Mouse (Mus musculus): ENCODE measurements around the gene Gm10719.
"Not testable (repeated sequence)": the region's sequence is repeated elsewhere in the genome, so short reads cannot be mapped to it uniquely, and the experiment has no call there.

Gene Gm10719

DNA sequence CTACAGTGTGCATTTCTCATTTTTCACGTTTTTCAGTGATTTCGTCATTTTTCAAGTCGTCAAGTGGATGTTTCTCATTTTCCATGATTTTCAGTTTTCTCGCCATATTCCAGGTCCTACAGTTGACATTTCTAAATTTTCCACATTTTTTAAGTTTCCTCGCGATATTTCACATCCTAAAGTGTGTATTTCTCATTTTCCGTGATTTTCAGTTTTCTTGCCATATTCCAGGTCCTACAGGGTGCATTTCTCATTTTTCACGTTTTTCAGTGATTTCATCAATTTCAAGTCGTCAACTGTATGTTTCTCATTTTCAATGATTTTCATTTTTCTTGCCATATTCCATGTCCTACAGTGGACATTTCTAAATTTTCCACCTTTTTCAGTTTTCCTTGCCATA lies at the start of gene Gm10719:
Gene Gm10719, plus strand, starts transcription at position 301 of the 400 bp plus-strand sequence.
- not testable (repeated sequence) for DNase-seq (ENCODE audit: low read depth, low spot score)

DNA sequence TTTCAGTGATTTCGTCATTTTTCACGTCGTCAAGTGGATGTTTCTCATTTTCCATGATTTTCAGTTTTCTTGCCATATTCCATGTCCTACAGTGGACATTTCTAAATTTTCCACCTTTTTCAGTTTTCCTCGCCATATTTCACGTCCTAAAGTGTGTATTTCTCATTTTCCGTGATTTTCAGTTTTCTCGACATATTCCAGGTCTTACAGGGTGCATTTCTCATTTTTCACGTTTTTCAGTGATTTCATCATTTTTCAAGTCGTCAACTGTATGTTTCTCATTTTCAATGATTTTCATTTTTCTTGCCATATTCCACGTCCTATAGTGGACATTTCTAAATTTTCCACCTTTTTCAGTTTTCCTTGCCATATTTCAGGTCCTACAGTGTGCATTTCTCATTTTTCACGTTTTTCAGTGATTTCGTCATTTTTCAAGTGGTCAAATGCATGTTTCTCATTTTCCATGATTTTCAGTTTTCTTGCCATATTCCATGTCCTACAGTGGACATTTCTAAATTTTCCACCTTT lies 16.7 kb upstream of the Gm10719 start, which contains the start of gene Gm10722:
Gene Gm10722, plus strand, starts transcription at position 478 of the 528 bp plus-strand sequence.
- peak; percentile 34 for DNase-seq (ENCODE audit: low read depth, low spot score)

DNA sequence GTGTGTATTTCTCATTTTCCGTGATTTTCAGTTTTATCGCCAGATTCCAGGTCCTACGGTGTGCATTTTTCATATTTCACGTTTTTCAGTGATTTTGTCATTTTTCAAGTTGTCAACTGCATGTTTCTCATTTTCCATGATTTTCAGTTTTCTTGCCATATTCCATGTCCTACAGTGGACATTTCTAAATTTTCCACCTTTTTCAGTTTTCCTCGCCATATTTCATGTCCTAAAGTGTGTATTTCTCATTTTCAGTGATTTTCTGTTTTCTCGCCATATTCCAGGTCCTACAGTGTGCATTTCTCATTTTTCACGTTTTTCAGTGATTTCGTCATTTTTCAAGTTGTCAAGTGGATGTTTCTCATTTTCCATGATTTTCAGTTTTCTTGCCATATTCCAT lies 16.2 kb upstream of the Gm10719 start:
- not testable (repeated sequence) for DNase-seq (ENCODE audit: low read depth, low spot score)

DNA sequence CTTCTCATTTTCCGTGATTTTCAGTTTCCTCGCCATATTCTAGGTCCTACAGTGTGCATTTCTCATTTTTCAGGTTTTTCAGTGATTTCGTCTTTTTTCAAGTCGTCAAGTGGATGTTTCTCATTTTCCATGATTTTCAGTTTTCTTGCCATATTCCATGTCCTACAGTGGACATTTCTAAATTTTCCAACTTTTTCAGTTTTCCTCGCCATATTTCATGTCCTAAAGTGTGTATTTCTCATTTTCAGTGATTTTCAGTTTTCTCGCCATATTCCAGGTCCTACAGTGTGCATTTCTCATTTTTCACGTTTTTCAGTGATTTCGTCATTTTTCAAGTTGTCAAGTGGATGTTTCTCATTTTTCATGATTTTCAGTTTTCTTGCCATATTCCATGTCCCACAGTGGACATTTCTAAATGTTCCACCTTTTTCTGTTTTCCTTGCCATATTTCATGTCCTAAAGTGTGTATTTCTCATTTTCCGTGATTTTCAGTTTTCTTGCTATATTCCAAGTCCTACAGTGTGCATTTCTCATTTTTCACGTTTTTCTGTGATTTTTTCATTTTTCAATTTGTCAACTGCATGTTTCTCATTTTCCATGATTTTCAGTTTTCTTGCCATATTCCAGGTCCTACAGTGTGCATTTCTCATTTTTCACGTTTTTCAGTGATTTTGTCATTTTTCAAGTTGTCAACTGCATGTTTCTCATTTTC lies 15.1 kb upstream of the Gm10719 start:
- DNase-seq (ENCODE audit: low read depth, low spot score), result peak; percentile 14

DNA sequence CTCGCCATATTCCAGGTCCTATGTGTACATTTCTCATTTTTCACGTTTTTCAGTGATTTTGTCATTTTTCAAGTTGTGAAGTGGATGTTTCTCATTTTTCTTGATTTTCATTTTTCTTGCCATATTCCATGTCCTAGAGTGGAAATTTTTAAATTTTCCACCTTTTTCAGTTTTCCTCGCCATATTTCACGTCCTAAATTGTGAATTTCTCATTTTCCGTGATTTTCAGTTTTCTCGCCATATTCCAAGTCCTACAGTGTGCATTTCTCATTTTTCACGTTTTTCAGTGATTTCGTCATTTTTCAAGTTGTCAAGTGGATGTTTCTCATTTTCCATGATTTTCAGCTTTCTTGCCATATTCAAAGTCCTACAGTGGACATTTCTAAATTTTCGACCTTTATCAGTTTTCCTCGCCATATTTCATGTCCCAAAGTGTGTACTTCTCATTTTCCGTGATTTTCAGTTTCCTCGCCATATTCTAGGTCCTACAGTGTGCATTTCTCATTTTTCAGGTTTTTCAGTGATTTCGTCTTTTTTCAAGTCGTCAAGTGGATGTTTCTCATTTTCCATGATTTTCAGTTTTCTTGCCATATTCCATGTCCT lies 14.3 kb upstream of the Gm10719 start, which contains the start of gene Gm11168:
Gene Gm11168, plus strand, starts transcription at position 553 of the 603 bp plus-strand sequence.
- DNase-seq (ENCODE audit: low read depth, low spot score), result not testable (repeated sequence)

DNA sequence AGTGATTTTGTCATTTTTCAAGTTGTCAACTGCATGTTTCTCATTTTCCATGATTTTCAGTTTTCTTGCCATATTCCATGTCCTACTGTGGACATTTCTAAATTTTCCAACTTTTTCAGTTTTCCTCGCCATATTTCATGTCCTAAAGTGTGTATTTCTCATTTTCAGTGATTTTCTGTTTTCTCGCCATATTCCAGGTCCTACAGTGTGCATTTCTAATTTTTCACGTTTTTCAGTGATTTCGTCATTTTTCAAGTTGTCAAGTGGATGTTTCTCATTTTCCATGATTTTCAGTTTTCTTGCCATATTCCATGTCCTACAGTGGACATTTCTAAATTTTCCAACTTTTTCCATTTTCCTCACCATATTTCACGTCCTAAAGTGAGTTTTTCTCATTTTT lies 11.0 kb upstream of the Gm10719 start:
- not testable (repeated sequence) for DNase-seq (ENCODE audit: low read depth, low spot score)

DNA sequence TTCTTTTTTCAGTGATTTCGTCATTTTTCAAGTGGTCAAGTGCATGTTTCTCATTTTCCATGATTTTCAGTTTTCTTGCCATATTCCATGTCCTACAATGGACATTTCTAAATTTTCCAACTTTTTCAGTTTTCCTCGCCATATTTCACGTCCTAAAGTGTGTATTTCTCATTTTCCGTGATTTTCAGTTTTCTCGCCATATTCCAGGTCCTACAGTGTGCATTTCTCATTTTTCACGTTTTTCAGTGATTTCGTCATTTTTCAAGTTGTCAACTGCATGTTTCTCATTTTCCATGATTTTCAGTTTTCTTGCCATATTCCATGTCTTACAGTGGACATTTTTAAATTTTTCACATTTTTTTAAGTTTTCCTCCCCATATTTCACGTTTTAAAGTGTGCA lies 10.6 kb upstream of the Gm10719 start:
- not testable (repeated sequence) for DNase-seq (ENCODE audit: low read depth, low spot score)

DNA sequence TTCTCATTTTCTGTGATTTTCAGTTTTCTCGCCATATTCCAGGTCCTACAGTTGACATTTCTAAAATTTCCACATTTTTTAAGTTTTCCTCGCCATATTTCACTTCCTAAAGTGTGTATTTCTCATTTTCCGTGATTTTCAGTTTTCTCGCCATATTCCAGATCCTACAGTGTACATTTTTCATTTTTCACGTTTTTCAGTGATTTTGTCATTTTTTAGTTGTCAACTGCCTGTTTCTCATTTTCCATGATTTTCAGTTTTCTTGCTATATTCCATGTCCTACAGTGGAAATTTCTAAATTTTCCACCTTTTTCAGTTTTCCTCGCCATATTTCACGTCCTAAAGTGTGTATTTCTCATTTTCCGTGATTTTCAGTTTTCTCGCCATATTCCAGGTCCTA lies 9.9 kb upstream of the Gm10719 start:
- peak; percentile 13 for DNase-seq (ENCODE audit: low read depth, low spot score)

DNA sequence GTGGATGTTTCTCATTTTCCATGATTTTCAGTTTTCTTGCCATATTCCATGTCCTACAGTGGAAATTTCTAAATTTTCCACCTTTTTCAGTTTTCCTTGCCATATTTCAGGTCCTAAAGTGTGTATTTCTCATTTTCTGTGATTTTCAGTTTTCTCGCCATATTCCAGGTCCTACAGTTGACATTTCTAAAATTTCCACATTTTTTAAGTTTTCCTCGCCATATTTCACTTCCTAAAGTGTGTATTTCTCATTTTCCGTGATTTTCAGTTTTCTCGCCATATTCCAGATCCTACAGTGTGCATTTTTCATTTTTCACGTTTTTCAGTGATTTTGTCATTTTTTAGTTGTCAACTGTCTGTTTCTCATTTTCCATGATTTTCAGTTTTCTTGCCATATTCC lies 7.9 kb upstream of the Gm10719 start:
- DNase-seq (ENCODE audit: low read depth, low spot score), result not testable (repeated sequence)

DNA sequence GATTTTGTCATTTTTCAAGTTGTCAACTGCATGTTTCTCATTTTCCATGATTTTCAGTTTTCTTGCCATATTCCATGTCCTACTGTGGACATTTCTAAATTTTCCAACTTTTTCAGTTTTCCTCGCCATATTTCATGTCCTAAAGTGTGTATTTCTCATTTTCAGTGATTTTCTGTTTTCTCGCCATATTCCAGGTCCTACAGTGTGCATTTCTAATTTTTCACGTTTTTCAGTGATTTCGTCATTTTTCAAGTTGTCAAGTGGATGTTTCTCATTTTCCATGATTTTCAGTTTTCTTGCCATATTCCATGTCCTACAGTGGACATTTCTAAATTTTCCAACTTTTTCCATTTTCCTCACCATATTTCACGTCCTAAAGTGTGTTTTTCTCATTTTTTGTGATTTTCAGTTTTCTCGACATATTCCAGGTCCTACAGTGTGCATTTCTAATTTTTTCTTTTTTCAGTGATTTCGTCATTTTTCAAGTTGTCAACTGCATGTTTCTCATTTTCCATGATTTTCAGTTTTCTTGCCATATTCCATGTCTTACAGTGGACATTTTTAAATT lies 5.1 kb upstream of the Gm10719 start:
- not testable (repeated sequence) for DNase-seq (ENCODE audit: low read depth, low spot score)

DNA sequence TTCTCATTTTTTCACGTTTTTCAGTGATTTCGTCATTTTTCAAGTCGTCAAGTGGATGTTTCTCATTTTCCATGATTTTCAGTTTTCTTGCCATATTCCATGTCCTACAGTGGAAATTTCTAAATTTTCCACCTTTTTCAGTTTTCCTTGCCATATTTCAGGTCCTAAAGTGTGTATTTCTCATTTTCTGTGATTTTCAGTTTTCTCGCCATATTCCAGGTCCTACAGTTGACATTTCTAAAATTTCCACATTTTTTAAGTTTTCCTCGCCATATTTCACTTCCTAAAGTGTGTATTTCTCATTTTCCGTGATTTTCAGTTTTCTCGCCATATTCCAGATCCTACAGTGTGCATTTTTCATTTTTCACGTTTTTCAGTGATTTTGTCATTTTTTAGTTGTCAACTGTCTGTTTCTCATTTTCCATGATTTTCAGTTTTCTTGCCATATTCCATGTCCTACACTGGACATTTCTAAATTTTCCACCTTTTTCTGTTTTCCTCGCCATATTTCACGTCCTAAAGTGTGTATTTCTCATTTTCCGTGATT lies 4.4 kb upstream of the Gm10719 start, which contains the start of gene Gm10721:
Gene Gm10721, plus strand, starts transcription at position 408 of the 547 bp plus-strand sequence.
- not testable (repeated sequence) for DNase-seq (ENCODE audit: low read depth, low spot score)

DNA sequence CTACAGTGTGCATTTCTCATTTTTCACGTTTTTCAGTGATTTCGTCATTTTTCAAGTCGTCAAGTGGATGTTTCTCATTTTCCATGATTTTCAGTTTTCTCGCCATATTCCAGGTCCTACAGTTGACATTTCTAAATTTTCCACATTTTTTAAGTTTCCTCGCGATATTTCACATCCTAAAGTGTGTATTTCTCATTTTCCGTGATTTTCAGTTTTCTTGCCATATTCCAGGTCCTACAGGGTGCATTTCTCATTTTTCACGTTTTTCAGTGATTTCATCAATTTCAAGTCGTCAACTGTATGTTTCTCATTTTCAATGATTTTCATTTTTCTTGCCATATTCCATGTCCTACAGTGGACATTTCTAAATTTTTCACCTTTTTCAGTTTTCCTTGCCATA lies 1.9 kb upstream of the Gm10719 start, which contains the start of gene Gm10720:
Gene Gm10720, plus strand, starts transcription at position 301 of the 400 bp plus-strand sequence.
- DNase-seq (ENCODE audit: low read depth, low spot score), result not testable (repeated sequence)

DNA sequence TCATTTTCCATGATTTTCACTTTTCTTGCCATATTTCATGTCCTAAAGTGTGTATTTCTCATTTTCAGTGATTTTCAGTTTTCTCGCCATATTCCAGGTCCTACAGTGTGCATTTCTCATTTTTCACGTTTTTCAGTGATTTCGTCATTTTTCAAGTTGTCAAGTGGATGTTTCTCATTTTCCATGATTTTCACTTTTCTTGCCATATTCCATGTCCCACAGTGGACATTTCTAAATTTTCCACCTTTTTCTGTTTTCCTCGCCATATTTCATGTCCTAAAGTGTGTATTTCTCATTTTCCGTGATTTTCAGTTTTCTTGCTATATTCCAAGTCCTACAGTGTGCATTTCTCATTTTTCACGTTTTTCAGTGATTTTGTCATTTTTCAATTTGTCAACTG lies 1.3 kb upstream of the Gm10719 start:
- not testable (repeated sequence) for DNase-seq (ENCODE audit: low read depth, low spot score)

DNA sequence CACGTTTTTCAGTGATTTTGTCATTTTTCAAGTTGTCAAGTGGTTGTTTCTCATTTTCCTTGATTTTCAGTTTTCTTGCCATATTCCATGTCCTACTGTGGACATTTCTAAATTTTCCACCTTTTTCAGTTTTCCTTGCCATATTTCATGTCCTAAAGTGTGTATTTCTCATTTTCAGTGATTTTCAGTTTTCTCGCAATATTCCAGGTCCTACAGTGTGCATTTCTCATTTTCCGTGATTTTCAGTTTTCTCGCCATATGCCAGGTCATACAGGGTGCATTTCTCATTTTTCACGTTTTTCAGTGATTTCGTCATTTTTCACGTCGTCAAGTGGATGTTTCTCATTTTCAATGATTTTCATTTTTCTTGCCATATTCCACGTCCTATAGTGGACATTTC lies 1.7 kb downstream of the Gm10719 start:
- not testable (repeated sequence) for DNase-seq (ENCODE audit: low read depth, low spot score)

DNA sequence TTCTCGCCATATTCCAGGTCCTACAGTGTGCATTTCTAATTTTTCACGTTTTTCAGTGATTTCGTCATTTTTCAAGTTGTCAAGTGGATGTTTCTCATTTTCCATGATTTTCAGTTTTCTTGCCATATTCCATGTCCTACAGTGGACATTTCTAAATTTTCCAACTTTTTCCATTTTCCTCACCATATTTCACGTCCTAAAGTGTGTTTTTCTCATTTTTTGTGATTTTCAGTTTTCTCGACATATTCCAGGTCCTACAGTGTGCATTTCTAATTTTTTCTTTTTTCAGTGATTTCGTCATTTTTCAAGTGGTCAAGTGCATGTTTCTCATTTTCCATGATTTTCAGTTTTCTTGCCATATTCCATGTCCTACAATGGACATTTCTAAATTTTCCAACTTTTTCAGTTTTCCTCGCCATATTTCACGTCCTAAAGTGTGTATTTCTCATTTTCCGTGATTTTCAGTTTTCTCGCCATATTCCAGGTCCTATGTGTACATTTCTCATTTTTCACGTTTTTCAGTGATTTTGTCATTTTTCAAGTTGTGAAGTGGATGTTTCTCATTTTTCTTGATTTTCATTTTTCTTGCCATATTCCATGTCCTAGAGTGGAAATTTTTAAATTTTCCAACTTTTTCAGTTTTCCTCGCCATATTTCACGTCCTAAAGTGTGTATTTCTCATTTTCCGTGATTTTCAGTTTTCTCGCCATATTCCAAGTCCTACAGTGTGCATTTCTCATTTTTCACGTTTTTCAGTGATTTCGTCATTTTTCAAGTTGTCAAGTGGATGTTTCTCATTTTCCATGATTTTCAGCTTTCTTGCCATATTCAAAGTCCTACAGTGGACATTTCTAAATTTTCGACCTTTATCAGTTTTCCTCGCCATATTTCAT lies 2.9 kb downstream of the Gm10719 start:
- not testable (repeated sequence) for DNase-seq (ENCODE audit: low read depth, low spot score)

DNA sequence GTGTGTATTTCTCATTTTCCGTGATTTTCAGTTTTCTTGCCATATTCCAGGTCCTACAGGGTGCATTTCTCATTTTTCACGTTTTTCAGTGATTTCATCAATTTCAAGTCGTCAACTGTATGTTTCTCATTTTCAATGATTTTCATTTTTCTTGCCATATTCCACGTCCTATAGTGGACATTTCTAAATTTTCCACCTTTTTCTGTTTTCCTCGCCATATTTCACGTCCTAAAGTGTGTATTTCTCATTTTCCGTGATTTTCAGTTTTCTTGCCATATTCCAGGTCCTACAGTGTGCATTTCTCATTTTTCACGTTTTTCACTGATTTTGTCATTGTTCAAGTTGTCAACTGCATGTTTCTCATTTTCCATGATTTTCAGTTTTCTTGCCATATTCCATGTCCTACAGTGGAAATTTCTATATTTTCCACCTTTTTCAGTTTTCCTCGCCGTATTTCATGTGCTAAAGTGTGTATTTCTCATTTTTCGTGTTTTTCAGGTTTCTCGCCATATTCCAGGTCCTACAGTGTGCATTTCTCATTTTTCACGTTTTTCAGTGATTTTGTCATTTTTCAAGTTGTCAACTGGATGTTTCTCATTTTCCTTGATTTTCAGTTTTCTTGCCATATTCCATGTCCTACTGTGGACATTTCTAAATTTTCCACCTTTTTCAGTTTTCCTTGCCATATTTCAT lies 5.3 kb downstream of the Gm10719 start:
- DNase-seq (ENCODE audit: low read depth, low spot score), result peak; percentile 27

DNA sequence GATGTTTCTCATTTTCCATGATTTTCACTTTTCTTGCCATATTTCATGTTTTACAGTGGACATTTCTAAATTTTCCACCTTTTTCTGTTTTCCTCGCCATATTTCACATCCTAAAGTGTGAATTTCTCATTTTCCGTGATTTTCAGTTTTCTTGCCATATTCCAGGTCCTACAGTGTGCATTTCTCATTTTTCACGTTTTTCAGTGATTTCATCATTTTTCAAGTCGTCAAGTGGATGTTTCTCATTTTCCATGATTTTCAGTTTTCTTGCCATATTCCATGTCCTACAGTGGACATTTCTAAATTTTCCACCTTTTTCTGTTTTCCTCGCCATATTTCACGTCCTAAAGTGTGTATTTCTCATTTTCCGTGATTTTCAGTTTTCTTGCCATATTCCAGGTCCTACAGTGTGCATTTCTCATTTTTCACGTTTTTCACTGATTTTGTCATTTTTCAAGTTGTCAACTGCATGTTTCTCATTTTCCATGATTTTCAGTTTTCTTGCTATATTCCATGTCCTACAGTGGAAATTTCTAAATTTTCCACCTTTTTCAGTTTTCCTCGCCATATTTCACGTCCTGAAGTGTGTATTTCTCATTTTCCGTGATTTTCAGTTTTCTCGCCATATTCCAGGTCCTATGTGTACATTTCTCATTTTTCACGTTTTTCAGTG lies 6.2 kb downstream of the Gm10719 start, which contains the start of gene Gm10718:
Gene Gm10718, plus strand, starts transcription at position 236 of the 673 bp plus-strand sequence.
- DNase-seq (ENCODE audit: low read depth, low spot score), result not testable (repeated sequence)

DNA sequence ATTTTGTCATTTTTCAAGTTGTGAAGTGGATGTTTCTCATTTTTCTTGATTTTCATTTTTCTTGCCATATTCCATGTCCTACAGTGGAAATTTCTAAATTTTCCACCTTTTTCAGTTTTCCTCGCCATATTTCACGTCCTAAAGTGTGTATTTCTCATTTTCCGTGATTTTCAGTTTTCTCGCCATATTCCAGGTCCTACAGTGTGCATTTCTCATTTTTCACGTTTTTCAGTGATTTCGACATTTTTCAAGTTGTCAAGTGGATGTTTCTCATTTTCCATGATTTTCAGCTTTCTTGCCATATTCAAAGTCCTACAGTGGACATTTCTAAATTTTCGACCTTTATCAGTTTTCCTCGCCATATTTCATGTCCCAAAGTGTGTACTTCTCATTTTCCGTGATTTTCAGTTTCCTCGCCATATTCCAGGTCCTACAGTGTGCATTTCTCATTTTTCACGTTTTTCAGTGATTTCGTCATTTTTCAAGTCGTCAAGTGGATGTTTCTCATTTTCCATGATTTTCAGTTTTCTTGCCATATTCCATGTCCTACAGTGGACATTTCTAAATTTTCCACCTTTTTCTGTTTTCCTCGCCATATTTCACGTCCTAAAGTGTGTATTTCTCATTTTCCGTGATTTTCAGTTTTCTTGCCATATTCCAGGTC lies 6.9 kb downstream of the Gm10719 start:
- DNase-seq (ENCODE audit: low read depth, low spot score), result not testable (repeated sequence)

DNA sequence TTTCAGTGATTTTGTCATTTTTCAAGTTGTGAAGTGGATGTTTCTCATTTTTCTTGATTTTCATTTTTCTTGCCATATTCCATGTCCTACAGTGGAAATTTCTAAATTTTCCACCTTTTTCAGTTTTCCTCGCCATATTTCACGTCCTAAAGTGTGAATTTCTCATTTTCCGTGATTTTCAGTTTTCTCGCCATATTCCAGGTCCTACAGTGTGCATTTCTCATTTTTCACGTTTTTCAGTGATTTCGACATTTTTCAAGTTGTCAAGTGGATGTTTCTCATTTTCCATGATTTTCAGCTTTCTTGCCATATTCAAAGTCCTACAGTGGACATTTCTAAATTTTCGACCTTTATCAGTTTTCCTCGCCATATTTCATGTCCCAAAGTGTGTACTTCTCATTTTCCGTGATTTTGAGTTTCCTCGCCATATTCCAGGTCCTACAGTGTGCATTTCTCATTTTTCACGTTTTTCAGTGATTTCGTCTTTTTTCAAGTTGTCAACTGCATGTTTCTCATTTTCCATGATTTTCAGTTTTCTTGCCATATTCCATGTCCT lies 7.8 kb downstream of the Gm10719 start, which contains the start of gene Gm10717:
Gene Gm10717, plus strand, starts transcription at position 506 of the 556 bp plus-strand sequence.
- DNase-seq (ENCODE audit: low read depth, low spot score), result not testable (repeated sequence)

All from CD4-positive, CD25-positive, alpha-beta regulatory T cell, adult 2 months (primary cell).